Mouse (Mus musculus) mouse trophoblast stem cell (cell line): ENCODE results near the gene Sorl1.
"Not testable (repeated sequence)": the region's sequence is repeated elsewhere in the genome, so short reads cannot be mapped to it uniquely, and the experiment has no call there.

Experiments
- in situ Hi-C, 2 experiments: fragments of 300-500 bp; cut with MseI, MboI; formaldehyde crosslinking; loops; 2 replicates in 1 of 2; 3 replicates in 1 of 2; pipeline ENCODE4 v1.15.1; 2025

The Sorl1 gene

DNA sequence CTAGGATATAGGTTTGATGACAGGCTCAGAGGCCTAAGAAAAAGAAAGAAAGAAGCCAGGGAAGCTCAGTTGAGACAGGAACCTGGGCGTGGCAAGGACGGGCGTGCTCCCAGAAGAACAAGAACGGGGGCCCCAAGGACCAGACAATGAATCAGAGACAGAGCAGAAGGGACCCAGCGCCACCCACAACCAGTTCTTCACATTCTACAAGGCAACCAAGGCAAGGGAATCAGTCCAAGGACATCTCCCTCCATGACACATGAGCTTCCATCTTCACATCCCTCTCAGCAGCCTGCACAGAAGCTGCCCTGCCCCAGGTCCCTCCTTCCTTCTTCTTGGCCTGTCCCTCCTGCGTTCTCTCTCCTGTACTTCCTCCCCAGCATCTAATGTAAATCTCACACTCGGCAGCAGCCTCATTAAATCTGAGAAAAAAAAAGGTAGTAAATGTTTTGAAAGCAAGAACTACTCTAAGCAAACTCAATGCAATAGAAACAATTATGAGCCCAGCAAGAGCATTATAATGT, 30.0 kb downstream of the Sorl1 start:
- in situ Hi-C loops: no loop called here

DNA sequence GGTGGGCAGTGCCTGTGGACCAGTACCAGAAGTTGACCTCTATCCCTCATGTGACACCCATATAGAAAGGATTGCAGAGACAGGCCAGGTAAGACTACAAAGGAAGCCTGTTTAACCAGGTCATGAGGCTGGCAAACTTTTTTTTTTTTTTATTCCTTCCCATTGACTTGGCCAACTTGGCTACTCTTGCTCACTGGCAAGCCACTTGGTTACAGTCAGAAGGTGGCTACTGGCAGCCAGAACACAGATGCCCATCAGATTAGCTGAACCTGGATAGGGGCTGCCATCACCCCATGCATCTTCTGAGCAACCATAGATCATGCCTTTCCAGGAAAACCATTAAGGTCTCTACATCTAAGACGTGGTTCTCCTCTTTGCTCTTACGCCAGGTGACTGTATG, 31.3 kb downstream of the Sorl1 start:
- in situ Hi-C loops: no loop called here

DNA sequence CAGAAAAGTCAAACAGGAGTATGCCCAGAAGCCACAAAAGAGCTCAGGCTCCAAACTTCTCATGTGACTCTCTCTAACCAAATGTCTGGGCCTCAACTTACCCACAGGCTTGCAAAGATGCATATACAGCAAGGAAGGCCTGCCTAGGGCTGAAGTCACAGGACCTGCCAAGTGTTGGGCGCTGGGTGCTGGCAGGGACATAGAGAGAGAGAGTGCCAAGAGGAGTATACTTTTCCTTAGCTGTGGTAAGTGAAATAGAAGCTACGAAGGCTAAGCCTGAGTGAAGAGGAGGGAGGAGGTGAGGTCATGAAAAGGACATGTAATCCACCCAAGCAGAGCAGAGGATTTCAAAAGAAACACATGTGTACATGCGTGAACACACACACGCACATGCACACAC, 32.5 kb downstream of the Sorl1 start:
- in situ Hi-C loops: no loop called here

DNA sequence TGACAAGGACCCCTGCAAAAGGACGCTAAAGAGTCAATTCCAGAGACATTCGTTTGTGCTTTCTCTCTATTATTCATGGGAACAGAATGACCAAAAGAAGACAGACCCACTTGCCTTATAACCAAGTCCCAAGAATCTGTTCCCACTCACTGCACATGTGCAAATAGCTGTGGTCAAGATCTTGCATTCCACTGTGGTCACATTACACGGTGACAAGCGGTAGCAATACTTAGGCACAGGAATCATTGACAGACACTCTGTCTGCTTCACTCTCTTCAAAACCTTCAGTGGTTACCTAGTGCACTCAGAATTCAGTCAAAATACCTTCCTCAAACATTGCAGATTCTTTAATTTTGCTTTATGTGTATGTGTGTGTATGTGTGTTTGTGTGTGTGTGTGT, 36.2 kb downstream of the Sorl1 start:
- in situ Hi-C loops: no loop called here

DNA sequence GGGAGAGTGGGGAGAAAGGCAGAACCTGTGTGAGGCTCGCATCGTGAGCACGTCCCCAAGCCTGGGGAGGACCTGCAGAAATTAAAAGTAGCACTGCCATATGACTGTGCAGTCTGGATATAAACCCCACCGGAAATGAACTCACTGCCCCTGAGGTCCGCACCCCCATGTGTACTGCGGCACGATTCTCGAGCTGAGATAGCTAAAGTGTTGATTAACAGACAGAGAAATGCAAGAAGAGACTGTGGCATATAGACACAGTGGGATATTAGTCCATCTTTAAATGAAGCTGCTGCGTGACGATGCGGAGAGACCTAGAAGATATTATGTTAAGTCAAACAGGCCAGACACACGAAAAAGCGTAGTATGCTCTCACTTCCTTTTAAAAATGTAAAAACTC, 38.1 kb downstream of the Sorl1 start:
- in situ Hi-C loops: no loop called here

DNA sequence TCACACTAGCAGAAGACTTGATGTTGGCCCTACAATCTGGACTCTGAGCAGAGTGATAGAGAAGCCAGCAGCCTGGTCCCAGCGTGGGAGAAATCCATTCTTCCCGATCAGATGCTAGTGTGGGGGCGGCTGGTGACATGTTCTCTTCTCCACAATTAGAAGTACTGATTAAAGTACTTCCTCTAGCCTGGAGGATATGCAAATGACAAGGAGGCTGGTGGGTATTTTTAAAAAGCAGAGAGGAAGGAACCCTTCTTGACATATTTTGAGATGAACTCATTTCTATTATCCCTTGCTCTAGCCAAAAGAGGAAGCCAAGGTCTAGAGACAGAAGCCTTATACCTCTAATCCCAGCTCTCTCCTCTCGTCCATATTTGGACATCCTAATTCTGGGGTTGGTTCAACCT, 40.4 kb downstream of the Sorl1 start:
- in situ Hi-C loops: no loop called here

DNA sequence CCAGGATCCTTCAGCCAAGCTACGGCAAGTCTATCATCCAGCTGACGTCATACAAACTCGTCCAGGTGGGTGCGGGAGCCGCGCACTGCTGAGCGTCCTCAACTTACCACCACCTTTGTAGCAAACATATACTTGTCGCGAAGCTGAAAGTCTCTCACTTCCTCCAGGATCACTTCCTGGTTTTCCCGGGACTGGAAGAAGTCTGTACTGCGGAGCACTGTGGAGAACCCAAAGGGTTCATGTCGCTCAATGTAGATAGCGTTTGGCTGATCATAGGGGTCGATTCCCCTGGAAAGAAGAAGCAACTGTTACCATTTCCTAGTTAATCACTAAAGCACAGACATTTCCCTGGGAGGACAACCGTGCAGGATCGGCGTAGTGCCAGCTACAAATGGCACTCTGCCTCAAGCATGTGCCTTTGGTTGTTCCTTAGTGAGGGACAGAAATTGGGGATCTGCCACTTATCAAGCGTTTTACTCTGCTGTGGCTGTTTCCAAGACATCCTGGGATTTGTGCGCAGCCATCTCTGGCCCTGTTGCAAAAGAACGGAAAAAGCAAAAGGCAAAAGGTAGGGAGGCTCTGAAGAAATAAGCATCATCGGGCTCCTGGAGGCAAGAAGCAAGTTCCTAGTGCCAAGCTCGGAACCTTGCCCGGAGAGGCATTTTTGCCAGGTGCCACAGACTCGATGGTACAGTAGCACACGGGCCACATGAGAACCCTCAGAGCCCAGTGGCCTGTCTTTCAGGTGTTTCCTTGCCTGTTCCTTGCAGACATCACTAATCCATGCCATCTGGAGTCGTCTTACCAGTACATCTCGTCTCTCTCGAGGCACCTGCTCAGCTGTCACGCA, 42.2 kb downstream of the Sorl1 start:
- in situ Hi-C loops: no loop called here

DNA sequence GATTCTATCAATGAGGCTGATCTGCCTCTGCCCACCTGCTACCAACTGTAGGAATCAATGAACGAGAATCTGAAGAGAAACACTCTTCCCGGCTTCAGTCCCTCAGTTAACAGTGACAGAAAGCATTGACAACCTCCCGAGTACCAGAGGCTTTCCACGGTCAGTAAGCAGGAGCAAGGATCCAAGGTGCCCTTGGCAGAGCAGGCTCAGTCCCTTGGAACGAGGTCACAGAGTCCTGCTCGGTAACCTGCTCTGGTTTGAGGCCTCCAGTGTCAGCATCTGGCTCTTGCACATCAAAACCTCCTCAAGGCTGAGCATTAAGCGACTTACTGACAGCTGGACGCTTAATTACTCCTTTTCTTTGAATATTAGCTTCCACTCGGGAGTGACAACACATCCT, 43.4 kb downstream of the Sorl1 start:
- in situ Hi-C loops: no loop called here

DNA sequence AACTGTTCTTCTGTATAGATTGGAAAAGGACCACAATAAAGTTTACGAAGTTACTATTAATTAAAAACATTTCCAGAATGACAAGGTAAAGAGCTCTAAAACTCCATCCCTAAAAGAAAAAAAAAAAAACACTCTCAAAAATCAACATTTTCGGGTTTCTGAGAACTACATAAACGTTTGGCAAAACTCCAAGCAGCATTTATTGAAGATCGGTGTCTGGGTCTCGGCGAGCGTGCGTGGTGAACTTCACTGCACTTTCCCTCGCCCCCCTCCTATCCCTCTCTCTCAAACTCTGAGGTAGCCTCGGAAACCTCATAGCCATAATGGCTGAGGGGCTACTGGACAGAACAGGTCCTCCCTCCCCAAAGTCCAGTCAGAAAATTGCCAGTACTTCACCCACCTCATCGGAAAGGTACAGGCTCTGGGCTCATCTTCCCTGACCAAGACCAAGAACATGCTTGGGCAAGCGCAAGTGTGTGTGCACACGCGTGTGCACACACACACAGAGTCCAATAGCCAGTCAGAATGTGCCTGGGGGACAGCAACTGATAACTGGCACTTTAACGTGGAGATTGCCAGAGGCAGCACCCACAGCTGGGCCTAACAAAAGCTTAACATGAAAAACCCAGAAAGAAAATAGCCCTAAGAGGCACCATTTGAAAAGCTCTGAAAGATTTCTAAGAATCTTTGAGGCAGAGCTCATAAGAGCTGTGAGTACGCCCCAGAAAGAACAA, 46.8 kb downstream of the Sorl1 start:
- in situ Hi-C loops: no loop called here

DNA sequence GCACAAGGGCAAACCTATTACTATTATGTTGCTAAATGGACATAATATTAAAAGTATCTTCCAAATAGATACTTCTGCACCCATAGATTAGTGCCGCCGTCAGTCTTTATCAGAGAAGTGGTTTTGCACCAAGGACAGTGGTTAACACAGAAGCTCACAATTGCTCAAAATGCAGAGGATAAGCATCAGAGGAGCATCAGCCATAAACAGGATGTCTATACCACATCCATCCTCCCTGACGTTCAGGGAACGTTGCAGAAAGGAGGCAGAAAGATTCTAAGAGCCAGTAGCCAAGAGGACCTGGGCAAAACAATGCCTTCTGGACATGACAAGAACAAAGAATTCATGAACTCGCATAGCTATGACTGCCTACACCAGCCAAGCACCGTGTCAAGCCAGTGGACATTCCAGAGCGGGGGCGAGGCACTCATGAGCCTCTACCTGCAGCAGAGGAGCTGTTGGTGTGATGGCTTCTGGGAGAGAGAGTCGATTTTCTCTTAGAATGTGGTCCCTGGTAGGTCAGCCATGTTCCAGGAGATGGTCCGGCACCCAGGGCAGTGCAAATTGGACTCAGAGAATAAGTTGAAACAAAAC, 47.7 kb downstream of the Sorl1 start:
- in situ Hi-C loops: no loop called here

DNA sequence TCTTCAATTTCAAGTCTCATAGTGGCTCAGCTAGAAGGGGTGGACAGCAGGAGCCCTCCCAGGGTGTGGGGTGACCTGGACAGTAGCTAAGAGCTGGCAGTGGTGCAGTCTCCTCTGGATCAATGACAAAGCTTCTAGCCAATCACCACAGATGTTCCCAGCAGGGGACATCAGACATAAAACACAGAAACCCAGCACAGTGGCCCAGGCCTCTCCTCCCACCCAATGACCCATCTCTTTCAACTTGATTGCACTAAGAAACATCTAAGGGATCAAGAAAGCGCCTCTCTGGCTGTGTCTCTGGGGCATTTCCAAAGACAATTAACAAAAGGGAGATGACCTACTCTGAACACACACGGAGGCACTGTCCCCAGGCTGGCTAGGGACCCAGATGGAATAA, 48.9 kb downstream of the Sorl1 start:
- in situ Hi-C loops: no loop called here

DNA sequence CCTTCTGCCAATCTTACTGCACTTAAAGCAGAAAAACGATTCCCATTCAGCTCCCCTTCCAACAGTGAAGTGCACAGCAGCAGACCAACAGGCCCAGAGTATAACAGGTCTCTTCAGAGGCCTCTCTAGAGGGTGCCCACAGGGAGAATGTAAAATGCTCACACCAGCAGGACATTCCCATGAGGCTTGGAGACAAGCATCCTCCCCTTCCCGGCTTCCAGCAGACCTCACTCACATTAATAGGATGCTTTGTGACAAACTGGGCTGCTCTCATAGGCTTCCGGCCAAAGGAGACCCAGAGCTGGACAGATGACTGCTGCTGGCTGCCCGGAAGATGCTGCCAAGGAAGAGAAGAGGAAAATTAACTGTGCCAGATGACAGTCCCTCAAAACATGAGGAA, 52.1 kb downstream of the Sorl1 start:
- in situ Hi-C loops: no loop called here

DNA sequence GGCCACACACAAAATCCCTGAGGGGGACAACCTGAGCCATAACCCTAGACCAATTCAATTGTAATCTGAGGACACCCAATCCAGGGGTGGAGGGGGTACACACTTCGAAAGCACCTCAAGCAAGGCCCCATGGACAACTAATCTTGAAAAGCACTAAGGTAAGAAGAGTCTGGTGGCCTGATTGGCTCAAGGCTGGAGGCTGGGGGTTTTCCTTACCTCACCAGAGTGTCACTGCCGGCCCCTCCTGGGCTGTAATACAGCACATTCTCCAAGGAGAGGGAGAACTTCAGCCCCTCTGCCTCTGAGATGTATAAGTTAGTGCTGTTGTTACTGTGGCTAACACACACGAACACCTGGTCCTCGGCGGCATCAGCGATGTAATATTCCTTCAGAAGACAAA, 53.2 kb downstream of the Sorl1 start:
- in situ Hi-C loops: no loop called here

DNA sequence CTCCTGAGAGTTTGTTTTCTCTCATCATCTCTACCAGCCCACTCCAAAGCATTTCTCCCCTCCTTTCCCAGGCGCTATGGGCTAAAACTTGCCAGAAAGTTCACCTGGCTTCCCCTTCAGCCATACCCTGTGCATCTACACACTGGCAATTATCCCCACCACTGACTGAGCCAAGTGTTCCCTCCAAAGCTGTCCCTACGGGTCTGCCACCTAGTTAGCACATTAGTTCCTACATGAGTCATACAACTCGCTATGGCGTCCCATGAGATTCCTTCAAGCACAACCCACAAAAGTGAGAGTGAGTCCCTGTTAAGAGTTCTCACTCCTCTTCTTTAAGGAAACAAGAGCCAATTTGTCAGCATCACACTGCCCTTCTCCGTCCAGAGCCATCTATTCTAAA, 54.6 kb downstream of the Sorl1 start:
- in situ Hi-C loops: no loop called here

DNA sequence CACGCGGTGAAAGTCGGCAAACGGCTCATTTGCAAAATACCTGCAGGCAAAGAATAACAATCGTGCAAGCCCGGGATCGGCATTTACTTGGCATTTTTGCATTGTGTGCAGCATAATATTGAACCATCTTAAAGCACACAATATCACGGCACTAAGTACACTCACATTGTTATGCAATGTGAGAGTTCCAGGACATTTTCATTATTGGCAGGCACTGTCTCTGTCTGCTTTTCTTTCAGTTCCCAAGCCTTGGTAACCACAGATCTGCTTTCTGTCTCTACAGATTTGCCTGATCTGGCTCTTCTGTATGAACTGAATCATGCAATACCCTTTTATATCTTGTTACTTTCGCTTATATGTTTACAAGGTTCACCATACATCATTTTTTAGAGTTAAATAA, 56.1 kb downstream of the Sorl1 start:
- in situ Hi-C loops: no loop called here

DNA sequence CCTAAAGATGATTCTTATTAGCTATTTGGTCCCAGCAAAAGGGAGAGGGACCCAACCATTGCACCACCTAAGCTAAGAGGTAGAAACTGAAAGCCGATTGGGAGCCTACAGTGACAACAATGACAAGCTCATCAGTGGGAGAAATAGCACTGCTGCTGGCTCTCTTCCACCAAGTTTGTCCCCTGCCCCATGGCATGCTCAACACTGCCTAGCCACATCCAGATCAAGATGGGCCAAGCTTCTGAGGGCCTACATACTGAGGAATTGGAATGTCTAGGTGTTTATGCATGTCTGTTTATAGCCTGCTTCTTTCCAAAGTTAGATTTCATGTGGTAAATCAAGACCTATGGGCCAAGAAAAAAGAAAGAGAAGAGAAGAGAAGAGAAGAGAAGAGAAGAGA, 58.3 kb downstream of the Sorl1 start:
- in situ Hi-C loops: no loop called here

DNA sequence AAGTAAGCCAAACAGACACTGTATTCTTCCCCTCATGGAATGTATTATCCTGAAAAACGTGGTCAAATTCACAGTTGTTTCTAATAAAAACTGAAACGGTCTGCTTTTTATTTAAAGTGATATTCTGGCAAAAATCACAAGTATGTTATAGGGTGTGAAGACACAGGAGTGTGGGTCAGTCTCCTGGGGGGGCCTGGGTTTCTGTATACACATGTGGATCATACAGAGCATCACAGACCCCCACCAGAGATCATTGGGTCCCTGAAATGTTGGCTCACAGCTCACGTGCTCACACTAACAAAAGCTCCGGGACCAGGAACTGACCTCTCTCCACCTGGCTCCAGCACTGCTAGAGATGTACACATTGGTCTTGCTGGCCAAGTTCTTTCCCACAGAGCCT, 60.7 kb downstream of the Sorl1 start:
- in situ Hi-C loops: no loop called here

DNA sequence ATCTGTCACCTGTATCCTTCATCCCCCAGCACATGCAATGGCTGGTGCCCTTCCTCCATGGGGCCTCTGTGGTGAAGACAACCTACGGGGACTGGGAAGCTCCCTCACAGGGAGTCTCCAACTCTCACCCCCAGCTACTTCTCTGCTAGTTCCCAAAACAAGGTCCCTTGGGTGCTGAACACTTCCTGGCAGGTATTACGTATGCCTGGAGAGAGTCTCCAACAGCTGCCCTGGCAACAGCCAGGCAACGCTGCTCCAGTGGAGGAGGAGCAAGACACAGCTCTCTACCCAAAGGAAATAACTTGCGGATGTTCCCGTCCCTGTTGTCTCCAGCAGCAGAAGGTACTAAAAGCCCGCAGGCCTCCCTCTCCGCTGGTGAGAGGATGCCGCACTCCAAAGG, 61.8 kb downstream of the Sorl1 start:
- in situ Hi-C loops: no loop called here

DNA sequence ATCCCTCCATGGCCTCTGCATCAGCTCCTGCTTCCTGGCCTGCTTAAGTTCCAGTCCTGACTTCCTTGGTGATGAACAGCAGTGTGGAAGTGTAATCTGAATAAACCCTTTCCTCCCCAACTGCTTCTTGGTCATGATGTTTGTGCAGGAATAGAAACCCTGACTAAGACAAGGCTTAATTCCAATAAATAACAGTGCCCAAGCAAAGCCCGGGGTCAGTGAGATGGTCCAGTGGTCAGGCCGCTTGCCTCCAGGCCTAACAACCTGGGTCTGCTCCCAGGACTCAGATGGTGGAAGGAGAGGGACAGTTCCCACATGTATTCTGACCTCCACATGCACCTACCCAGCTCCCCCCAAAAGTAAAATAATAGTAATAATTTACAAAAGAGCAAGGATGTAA, 65.1 kb downstream of the Sorl1 start:
- in situ Hi-C loops: not testable (repeated sequence)

DNA sequence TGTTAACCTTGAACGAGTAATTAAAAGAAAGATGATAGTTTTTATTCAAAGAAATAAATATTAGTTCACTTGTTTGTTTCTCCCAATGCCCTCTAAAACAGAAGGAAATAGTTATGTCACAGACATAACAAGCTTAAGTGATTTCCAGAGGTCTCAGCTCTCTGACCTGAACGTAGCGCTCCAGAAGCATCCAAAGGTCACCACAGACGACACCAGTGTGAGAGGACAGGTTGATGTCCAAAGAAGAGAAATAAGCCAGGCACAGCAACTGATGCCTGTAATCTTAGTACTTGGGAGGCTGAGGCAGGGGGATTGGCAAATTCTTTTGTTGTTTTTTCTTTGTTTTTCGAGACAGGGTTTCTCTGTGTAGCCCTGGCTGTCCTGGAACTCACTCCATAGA, 67.5 kb downstream of the Sorl1 start:
- in situ Hi-C loops: no loop called here

DNA sequence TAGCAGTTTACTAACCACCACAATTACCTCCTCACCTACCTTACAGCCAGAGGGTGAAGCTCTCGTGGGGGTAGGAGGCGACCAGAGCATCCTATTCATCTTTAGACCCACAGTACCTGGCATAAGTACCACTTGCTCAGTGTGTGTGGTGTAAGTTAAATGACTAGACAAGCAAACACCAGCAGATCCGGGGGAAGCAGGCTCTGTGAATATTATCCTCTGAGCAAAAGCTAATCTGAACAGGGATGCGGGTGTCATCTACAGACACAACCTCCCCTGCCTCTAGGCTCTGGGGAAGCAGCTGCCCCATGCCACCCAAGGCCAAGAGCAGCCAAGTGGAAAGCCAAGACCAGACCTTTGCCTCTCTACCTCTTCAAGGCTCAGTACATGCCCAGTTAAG, 68.7 kb downstream of the Sorl1 start:
- in situ Hi-C loops: no loop called here

DNA sequence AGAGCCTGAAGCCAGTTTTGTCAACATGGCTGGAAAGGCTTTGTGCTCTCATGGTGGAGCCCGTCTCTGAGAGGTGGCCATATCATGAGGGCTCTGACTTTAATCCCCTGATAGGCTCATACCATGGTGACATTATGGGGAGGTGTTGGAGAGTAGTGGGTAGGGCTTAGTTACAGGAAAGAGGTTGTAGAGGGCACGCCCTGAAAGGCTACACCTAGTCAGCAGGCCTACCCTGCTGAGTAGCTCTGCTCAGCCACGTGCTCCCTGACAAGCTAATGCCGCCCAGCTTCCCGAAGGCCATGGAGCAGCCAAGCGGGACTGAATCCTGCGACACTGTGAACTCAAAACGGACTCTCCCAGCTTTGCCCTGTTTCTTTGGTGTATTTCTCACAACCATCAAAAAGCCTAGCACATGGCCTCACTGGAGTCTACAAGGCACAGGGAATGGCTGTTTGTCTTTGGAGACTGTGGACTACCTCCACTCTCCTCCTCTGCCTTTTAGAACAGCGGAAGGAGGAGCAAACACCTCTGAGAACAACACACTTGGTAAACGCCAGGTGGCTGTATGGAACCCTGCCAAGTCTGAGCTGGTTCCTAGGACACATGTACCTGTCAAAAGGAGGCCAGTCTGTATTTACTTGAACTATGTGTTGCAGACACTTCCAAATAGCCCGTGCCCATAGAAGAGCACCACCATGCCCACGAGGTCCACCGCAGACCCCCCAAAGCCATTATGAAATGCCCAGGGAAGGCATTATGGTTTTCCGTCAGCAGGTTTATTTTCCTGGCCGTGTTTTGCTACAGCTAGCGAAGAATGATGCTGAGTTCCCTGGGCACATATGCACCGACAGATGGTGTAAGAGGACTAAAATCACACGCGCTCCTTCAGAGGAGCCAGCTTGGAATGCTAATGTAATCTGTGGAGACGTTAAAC, 69.5 kb downstream of the Sorl1 start:
- in situ Hi-C loops: no loop called here
